Mouse (Mus musculus) embryonic fibroblast, embryonic 13.5 days (primary cell): Measurements from ENCODE around the gene Depdc1b.

Source experiments
- CTCF ChIP-seq: IDR thresholded peaks from 2 replicates; pipeline ENCODE4 v1.5.1; 2011; ENCODE audit warnings: mild to moderate bottlenecking, control low read depth, low read length, moderate library complexity, borderline replicate concordance; ENCODE audit not compliant: insufficient read depth
- POLR2A ChIP-seq: IDR thresholded peaks from 2 replicates; pipeline ENCODE4 v1.6.1; 2011; ENCODE audit warnings: low read depth, mild to moderate bottlenecking, control low read depth, low read length, moderate library complexity

DNA sequence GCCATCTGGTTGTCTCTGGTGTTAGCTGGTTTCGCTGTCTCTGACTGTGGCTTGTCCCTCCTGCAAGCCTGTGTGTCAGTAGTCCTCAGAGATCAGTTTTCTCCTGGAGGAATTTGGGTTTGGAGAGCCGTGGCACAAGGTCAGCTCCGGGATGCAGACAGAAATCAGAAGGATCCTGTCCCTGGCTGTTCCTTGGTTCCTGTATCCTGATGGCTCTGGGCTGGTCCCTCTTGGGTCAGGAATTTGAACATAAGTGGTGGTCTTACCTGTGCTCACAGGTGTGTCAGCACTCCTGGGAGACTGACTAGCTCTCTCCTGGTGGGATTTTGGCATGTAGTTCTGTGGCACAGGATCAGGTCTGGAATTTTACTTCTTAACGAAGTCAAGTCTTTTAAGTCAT is 29.6 kb downstream of the Depdc1b start:
- no peak for TF ChIP-seq CTCF
- TF ChIP-seq POLR2A, result no peak
